Mouse (Mus musculus) forebrain, embryonic 14.5 days (tissue): ENCODE results near the gene Rassf4. TPM values are rescaled to one million over a fixed set of nuclear protein-coding genes. Genes with fewer than 3 reads are reported as not detected.

Source experiments
- ATAC-seq: fragments of 200-750 bp; cut with Nextera tagmentation; 2 replicates; pipeline ENCODE4 v1.8.0; 2017; ENCODE audit warnings: mild to moderate bottlenecking, moderate library complexity
- DNase-seq: peaks from one replicate; pipeline ENCODE4 v3.0.0-alpha.2; 2015; ENCODE audit warnings: low spot score
- H3K27ac ChIP-seq: fragments of 300-500 bp; sonication (generic); 2 replicates; pipeline ENCODE4 v1.5.1; 2014; ENCODE audit warnings: low read depth, mild to moderate bottlenecking, control low read depth, low read length, moderate library complexity
- H3K27me3 ChIP-seq: fragments of 300-500 bp; sonication (generic); replicated peaks from 2 replicates; pipeline ENCODE4 v1.6.1; 2014; ENCODE audit warnings: low read length, control low read depth, mixed read lengths; ENCODE audit not compliant: control insufficient read depth, insufficient read depth
- H3K36me3 ChIP-seq: fragments of 300-500 bp; sonication (generic); 2 replicates; pipeline ENCODE4 v1.6.1; 2014; ENCODE audit warnings: low read length, control low read depth; ENCODE audit not compliant: control insufficient read depth, insufficient read depth
- H3K4me1 ChIP-seq: fragments of 300-500 bp; sonication (generic); 2 replicates; pipeline ENCODE4 v1.6.1; 2014; ENCODE audit warnings: antibody characterized with exemption, low read length, control low read depth; ENCODE audit not compliant: control insufficient read depth, insufficient read depth
- H3K4me2 ChIP-seq: fragments of 300-500 bp; sonication (generic); 2 replicates; pipeline ENCODE4 v1.6.1; 2014; ENCODE audit warnings: mild to moderate bottlenecking, control low read depth, low read length
- H3K4me3 ChIP-seq: fragments of 300-500 bp; sonication (generic); 2 replicates; pipeline ENCODE4 v1.5.1; 2014; ENCODE audit warnings: low read depth, low read length, control low read depth
- H3K9ac ChIP-seq: fragments of 300-500 bp; sonication (generic); 2 replicates; pipeline ENCODE4 v1.6.1; 2014; ENCODE audit warnings: mild to moderate bottlenecking, low read length, control low read depth, moderate library complexity
- H3K9me3 ChIP-seq: fragments of 300-500 bp; sonication (generic); replicated peaks from 2 replicates; pipeline ENCODE4 v1.6.1; 2016; ENCODE audit warnings: low read length, control low read depth, mixed read lengths; ENCODE audit not compliant: control insufficient read depth
- WGBS: fragments of 180-500 bp; shearing (Covaris S2); extraction: QIAGEN DNeasy Blood & Tissue Kit; methylation state at CpG from one replicate; pipeline ENCODE4 v1.1.7; 2014; 5-methylcytosine and 5-hydroxymethylcytosine counted together
- polyA plus RNA-seq: library from polyadenylated mRNA; unstranded; fragments of >200 nt; fragmentation: Nextera tagmentation; extraction: Ambion mirVana; gene quantifications from 2 replicates; pipeline ENCODE4 v1.2.1, GENCODE M21; 2014

Gene Rassf4
- polyA plus RNA-seq: 12.7 and 13.8 TPM in 2 replicates

DNA sequence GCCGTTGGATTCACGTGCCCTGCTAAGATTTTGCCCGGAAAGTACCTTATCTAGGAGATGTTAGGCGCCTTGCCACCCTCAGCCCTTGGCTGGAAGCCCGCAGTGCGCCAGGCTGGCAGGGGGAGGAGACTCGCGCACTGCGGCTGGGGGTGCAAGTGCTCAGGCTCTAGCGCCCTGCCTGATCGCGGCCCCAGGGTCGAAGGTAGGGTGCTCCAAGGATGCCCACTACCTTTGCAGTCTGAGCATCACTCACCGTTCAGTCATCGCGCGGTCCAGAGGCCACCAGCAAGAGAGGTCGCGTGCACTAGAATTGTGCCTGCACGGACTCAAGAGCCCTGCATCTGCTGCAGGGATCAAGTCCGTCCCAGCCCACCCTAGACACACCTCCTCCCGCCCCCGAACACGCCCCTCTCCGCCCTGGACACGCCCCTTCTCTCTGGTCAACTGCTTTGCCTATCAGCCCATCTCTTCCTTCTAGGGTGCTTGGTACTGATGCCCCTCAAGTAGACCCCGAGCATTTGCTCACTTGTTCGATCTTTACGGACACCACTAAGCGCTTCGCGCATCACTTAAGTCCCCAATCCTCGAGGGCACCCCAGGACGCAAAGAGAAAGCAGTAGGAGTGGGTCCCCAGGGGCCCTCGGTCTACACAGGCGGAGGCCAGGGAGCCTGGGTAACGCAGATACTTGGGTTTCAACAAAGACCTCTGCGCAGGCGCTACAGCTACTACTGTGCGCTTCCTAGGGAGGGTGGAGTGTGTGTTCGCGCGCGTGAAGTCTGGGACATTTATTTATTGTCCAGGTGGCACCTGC lies at the start of gene Rassf4:
Gene Rassf4, minus strand, starts transcription at position 482 of the 812 bp plus-strand sequence.
- ATAC-seq (peak; percentile 89), DNase-seq (peak; percentile 87)
- H3K9me3 ChIP-seq: no peaks in the 10 kb centered on the region
- WGBS: under 1% methylated on average over 44 of the region's 44 CpGs
- peak within 1 kb of the TSS; percentile 59 for H3K9ac ChIP-seq
- no peaks in the 10 kb centered on the region for H3K36me3 ChIP-seq
- H3K27me3 ChIP-seq: no peaks in the 10 kb centered on the region
- H3K4me3 ChIP-seq: peak within 1 kb of the TSS; percentile 49
- peak within 1 kb of the TSS; percentile 9; the same call in 1 of the 2 replicates for H3K27ac ChIP-seq
- H3K4me2 ChIP-seq: peak within 1 kb of the TSS; percentile 87
- peaks cover 24% of the 10 kb centered on the region for H3K4me1 ChIP-seq

- no peak overlapping the region for H3K4me2 ChIP-seq
- no peak for DNase-seq
- no peak for ATAC-seq
- no peaks in the 10 kb centered on the region for H3K36me3 ChIP-seq
- no peaks in the 10 kb centered on the region for H3K9me3 ChIP-seq
- WGBS: 83% methylated on average over 4 of the region's 4 CpGs
- no peaks in the 10 kb centered on the region for H3K27me3 ChIP-seq
- no peaks in the 10 kb centered on the region for H3K4me1 ChIP-seq
- H3K4me3 ChIP-seq: no peak overlapping the region
- no peak overlapping the region for H3K27ac ChIP-seq
- no peak overlapping the region for H3K9ac ChIP-seq
Measured at GRCm38 (mm10) chr6:116718920-116719319, 45.2 kb upstream of the Rassf4 start.

DNA sequence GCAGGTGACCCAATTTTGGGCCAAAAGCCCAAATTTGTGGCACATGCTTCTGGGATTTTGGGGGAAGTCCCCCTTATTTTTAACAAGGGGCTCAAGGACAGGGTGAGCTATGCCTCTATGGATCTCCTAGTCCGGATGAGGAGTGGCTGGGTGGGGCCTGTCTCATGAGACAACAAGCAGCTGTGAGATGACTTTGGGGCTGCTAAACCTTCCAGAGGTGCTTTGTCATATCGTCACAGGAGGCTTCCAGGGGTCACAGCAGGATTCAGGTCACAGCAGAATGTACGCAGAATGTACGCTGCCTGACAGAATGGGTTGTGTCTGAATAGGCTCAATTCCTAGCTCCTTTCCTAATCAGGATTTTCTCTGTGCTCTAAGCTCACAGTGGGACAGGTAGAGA lies 44.6 kb upstream of the Rassf4 start:
- H3K27me3 ChIP-seq: no peaks in the 10 kb centered on the region
- WGBS: 79% methylated on average over 4 of the region's 4 CpGs
- no peak for DNase-seq
- H3K9ac ChIP-seq: no peak overlapping the region
- H3K4me2 ChIP-seq: no peak overlapping the region
- ATAC-seq: no peak
- H3K9me3 ChIP-seq: no peaks in the 10 kb centered on the region
- H3K27ac ChIP-seq: no peak overlapping the region
- no peaks in the 10 kb centered on the region for H3K4me1 ChIP-seq
- no peaks in the 10 kb centered on the region for H3K36me3 ChIP-seq
- H3K4me3 ChIP-seq: no peak overlapping the region

DNA sequence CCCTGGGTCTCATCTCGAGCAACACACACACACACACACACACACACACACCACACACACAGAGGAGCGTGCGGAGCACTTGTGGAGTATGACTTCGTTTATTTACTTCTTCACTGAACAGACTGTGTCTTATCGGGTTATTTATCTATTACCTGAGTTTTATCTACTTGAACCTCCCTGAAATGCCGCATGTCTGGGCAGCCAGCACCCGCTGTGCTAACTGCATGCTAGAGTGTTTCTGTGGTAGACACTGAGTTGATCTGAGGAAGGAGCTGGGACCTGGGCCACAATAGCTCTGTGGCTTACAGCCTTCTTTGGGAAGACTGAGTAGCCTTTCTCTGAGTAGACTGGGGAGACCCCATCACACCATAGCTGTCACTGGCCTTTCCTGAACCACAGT lies 44.1 kb upstream of the Rassf4 start:
- no peaks in the 10 kb centered on the region for H3K27me3 ChIP-seq
- no peak for DNase-seq
- WGBS: 94% methylated on average over 7 of the region's 7 CpGs
- H3K4me2 ChIP-seq: no peak overlapping the region
- H3K27ac ChIP-seq: no peak overlapping the region
- H3K4me1 ChIP-seq: no peaks in the 10 kb centered on the region
- no peak for ATAC-seq
- no peak overlapping the region for H3K9ac ChIP-seq
- no peaks in the 10 kb centered on the region for H3K36me3 ChIP-seq
- no peak overlapping the region for H3K4me3 ChIP-seq
- H3K9me3 ChIP-seq: no peaks in the 10 kb centered on the region

DNA sequence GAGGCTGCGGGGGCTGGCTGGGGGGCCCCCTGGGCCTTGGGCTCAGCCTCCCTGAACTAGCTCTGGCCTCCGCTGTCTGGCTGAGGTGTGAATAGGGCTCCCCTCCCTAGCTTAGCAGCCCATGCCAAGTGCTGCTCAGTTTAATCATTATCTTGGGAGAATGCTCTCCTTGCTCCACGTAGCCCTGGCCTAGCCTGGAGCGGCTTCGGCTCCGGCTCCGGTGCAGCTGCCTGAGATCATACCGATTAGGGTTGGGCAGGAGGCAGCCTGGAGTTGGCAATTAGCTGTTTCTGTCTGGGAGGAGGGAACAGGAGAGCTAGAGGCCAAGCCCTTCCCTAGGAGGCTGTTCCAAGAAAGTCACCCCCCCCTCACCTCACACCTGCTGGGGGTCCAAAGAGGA lies 42.9 kb upstream of the Rassf4 start, which contains the start of gene Tmem72:
Gene Tmem72, minus strand, starts transcription at position 248 of the 400 bp plus-strand sequence.
- H3K4me3 ChIP-seq: no peak within 1 kb of the TSS
- no peaks in the 10 kb centered on the region for H3K4me1 ChIP-seq
- H3K27me3 ChIP-seq: no peaks in the 10 kb centered on the region
- no peak for DNase-seq
- H3K9ac ChIP-seq: no peak within 1 kb of the TSS
- ATAC-seq: no peak
- H3K36me3 ChIP-seq: no peaks in the 10 kb centered on the region
- WGBS: 70% methylated on average over 8 of the region's 8 CpGs
- H3K27ac ChIP-seq: no peak within 1 kb of the TSS
- H3K4me2 ChIP-seq: no peak within 1 kb of the TSS
- no peaks in the 10 kb centered on the region for H3K9me3 ChIP-seq

DNA sequence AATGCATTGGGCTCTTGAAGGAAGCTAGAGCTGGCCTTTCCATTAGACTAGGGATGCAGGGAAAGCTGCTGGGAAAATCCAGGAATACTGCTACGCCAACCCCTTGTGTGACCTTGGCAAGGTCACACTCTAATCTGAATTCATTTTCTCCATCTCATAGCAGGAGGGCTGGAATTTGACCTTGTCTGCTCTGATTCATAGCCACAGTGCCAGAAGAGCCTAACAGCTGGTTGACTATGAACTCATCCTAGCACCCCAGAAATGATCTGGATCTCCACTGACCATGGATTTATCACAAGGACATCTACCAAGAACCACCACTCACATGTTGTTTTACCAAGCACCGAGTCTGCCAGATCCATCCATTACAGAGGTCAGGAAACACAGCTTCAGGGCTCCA lies 41.4 kb upstream of the Rassf4 start:
- no peak overlapping the region for H3K4me2 ChIP-seq
- no peak for ATAC-seq
- 76% methylated on average over 2 of the region's 2 CpGs for WGBS

GRCm38 (mm10) chr6:116714576-116714975 lies 40.8 kb upstream of the Rassf4 start:
- no peak for ATAC-seq
- Histone ChIP-seq H3K9me3 (no peaks in the 10 kb centered on the region), H3K4me3 (no peak overlapping the region), H3K9ac (no peak overlapping the region), H3K36me3 (no peaks in the 10 kb centered on the region), H3K4me2 (no peak overlapping the region), H3K27me3 (no peaks in the 10 kb centered on the region), H3K27ac (no peak overlapping the region), H3K4me1 (no peaks in the 10 kb centered on the region)
- no peak for DNase-seq
- WGBS: 86% methylated on average over 5 of the region's 5 CpGs

More for the DNA sequence above, 41.4 kb upstream of the Rassf4 start:
- Histone ChIP-seq H3K27me3 (no peaks in the 10 kb centered on the region), H3K4me1 (no peaks in the 10 kb centered on the region), H3K4me3 (no peak overlapping the region), H3K9me3 (no peaks in the 10 kb centered on the region), H3K36me3 (no peaks in the 10 kb centered on the region), H3K9ac (no peak overlapping the region), H3K27ac (no peak overlapping the region)
- DNase-seq: no peak

GRCm38 (mm10) chr6:116713966-116714365 lies 40.2 kb upstream of the Rassf4 start:
- DNase-seq (no peak), ATAC-seq (no peak)
- Histone ChIP-seq H3K36me3 (no peaks in the 10 kb centered on the region), H3K9ac (no peak overlapping the region), H3K27me3 (no peaks in the 10 kb centered on the region), H3K4me1 (no peaks in the 10 kb centered on the region), H3K4me2 (no peak overlapping the region), H3K4me3 (no peak overlapping the region), H3K9me3 (no peaks in the 10 kb centered on the region), H3K27ac (no peak overlapping the region)
- 94% methylated on average over 3 of the region's 3 CpGs for WGBS

GRCm38 (mm10) chr6:116712503-116712902 lies 38.8 kb upstream of the Rassf4 start:
- no peak overlapping the region for H3K4me3 ChIP-seq

More at GRCm38 (mm10) chr6:116712503-116712902, 38.8 kb upstream of the Rassf4 start:
- DNase-seq (no peak), ATAC-seq (no peak)
- no peak overlapping the region for H3K27ac ChIP-seq
- 85% methylated on average over 3 of the region's 3 CpGs for WGBS
- H3K36me3 ChIP-seq: no peaks in the 10 kb centered on the region
- no peak overlapping the region for H3K4me2 ChIP-seq
- no peaks in the 10 kb centered on the region for H3K9me3 ChIP-seq
- no peaks in the 10 kb centered on the region for H3K4me1 ChIP-seq
- H3K27me3 ChIP-seq: no peaks in the 10 kb centered on the region
- no peak overlapping the region for H3K9ac ChIP-seq
